Mouse (Mus musculus) CH12.LX (cell line): ENCODE results near the gene Acss2. TPM values are rescaled to one million over a fixed set of nuclear protein-coding genes. Genes with fewer than 3 reads are reported as not detected.

Experiments
- DNase-seq: peaks from one replicate; pipeline ENCODE4 v3.0.0-alpha.2; 2013; ENCODE audit errors: extremely low read depth
- H3K27ac ChIP-seq: 2 replicates; pipeline ENCODE4 v1.5.1; 2012; ENCODE audit warnings: low read depth, mild to moderate bottlenecking, control low read depth, moderate library complexity; ENCODE audit not compliant: insufficient read depth
- H3K27me3 ChIP-seq: replicated peaks from 2 replicates; pipeline ENCODE3; 2012; ENCODE audit warnings: inconsistent platforms
- H3K36me3 ChIP-seq, 2 experiments: replicated peaks in 1 of 2; 2 replicates each; pipeline versions ENCODE3 to v1.6.1; 2012; ENCODE audit warnings: inconsistent platforms in 1 of 2, low read length in 1 of 2, mild to moderate bottlenecking in 1 of 2, mixed read lengths in 1 of 2, moderate library complexity in 1 of 2; ENCODE audit not compliant: control insufficient read depth in 1 of 2, insufficient read depth in 1 of 2
- H3K4me1 ChIP-seq, 2 experiments: 2 replicates each; pipeline ENCODE4 v1.6.1; 2012; ENCODE audit warnings: inconsistent platforms in 1 of 2, moderate library complexity in 1 of 2; ENCODE audit not compliant: insufficient read depth in 2 of 2, control insufficient read depth in 1 of 2
- H3K4me2 ChIP-seq: 2 replicates; pipeline ENCODE4 v1.6.1; 2012; ENCODE audit warnings: low read depth, mild to moderate bottlenecking, control low read depth; ENCODE audit not compliant: poor library complexity, insufficient read depth, severe bottlenecking
- H3K4me3 ChIP-seq, 3 experiments: fragments of 150-350 bp in 1 of 3; sonication (generic) in 1 of 3; replicated peaks in 1 of 3; 2 replicates each; pipeline versions ENCODE3 to v1.5.1; 2011 to 2012; ENCODE audit warnings: low read depth in 2 of 3, low read length in 2 of 3, mild to moderate bottlenecking in 2 of 3, moderate library complexity in 2 of 3, control low read depth in 1 of 3, improper control_type of control experiment in 1 of 3, inconsistent platforms in 1 of 3, mixed read lengths in 1 of 3; ENCODE audit not compliant: poor library complexity in 1 of 3
- H3K79me2 ChIP-seq: replicated peaks from 2 replicates; pipeline ENCODE4 v1.6.1; 2012; ENCODE audit warnings: mild to moderate bottlenecking, moderate library complexity; ENCODE audit not compliant: control insufficient read depth, poor library complexity, insufficient read depth, severe bottlenecking; ENCODE audit errors: extremely low read depth
- H3K9ac ChIP-seq: 2 replicates; pipeline ENCODE4 v1.6.1; 2012; ENCODE audit warnings: low read depth, mild to moderate bottlenecking, control low read depth, moderate library complexity; ENCODE audit not compliant: insufficient read depth
- H3K9me3 ChIP-seq: replicated peaks from 2 replicates; pipeline ENCODE3; 2012; ENCODE audit warnings: low read length, inconsistent platforms, mixed read lengths
- BHLHE40 ChIP-seq: IDR thresholded peaks from 2 replicates; pipeline ENCODE4 v1.6.1; 2011; ENCODE audit warnings: mild to moderate bottlenecking, low read depth, low read length, improper control_type of control experiment
- CHD1 ChIP-seq: IDR thresholded peaks from 2 replicates; pipeline ENCODE4 v1.6.1; 2012; ENCODE audit warnings: low read depth, low read length, improper control_type of control experiment, inconsistent platforms
- CTCF ChIP-seq, 2 experiments: IDR thresholded peaks in 1 of 2; conservative IDR thresholded peaks in 1 of 2; 2 replicates each; pipeline ENCODE4 v1.5.1; 2011 to 2012; ENCODE audit warnings: low read depth in 2 of 2, low read length in 2 of 2, improper control_type of control experiment in 1 of 2, inconsistent platforms in 1 of 2, mild to moderate bottlenecking in 1 of 2, moderate library complexity in 1 of 2
- ELF1 ChIP-seq: IDR thresholded peaks from 2 replicates; pipeline ENCODE4 v1.6.1; 2014; ENCODE audit warnings: low read depth, mild to moderate bottlenecking, inconsistent platforms, low read length, improper control_type of control experiment
- ETS1 ChIP-seq: conservative IDR thresholded peaks from 2 replicates; pipeline ENCODE4 v1.6.1; 2012; ENCODE audit warnings: low read depth, mild to moderate bottlenecking, inconsistent platforms, low read length, improper control_type of control experiment, moderate library complexity
- HCFC1 ChIP-seq: IDR thresholded peaks from 2 replicates; pipeline ENCODE4 v1.6.1; 2012; ENCODE audit warnings: low read depth, mild to moderate bottlenecking, inconsistent platforms, low read length, improper control_type of control experiment
- IRF4 ChIP-seq: IDR thresholded peaks from 2 replicates; pipeline ENCODE4 v1.6.1; 2014; ENCODE audit warnings: low read depth, mild to moderate bottlenecking, inconsistent platforms, low read length, improper control_type of control experiment
- JUND ChIP-seq: conservative IDR thresholded peaks from 2 replicates; pipeline ENCODE4 v1.6.1; 2011; ENCODE audit warnings: low read depth, low read length, improper control_type of control experiment
- MAFK ChIP-seq: IDR thresholded peaks from 2 replicates; pipeline ENCODE4 v1.6.1; 2011; ENCODE audit warnings: low read length, improper control_type of control experiment; ENCODE audit not compliant: insufficient replicate concordance
- MAZ ChIP-seq: IDR thresholded peaks from 2 replicates; pipeline ENCODE4 v1.6.1; 2012; ENCODE audit warnings: low read depth, mild to moderate bottlenecking, inconsistent platforms, low read length, improper control_type of control experiment, moderate library complexity
- MEF2A ChIP-seq: IDR thresholded peaks from 2 replicates; pipeline ENCODE4 v1.6.1; 2014; ENCODE audit warnings: low read depth, mild to moderate bottlenecking, inconsistent platforms, low read length, improper control_type of control experiment, borderline replicate concordance
- MXI1 ChIP-seq: IDR thresholded peaks from 2 replicates; pipeline ENCODE4 v1.6.1; 2011; ENCODE audit warnings: mild to moderate bottlenecking, low read depth, low read length, improper control_type of control experiment
- NRF1 ChIP-seq: IDR thresholded peaks from 2 replicates; pipeline ENCODE4 v1.6.1; 2014; ENCODE audit warnings: low read depth, mild to moderate bottlenecking, inconsistent platforms, low read length, improper control_type of control experiment, moderate library complexity
- POLR2A ChIP-seq: IDR thresholded peaks from 2 replicates; pipeline ENCODE4 v1.6.1; 2011; ENCODE audit warnings: low read depth, mild to moderate bottlenecking, improper control_type of control experiment, low read length
- POLR2AphosphoS2 ChIP-seq: IDR thresholded peaks from 2 replicates; pipeline ENCODE4 v1.6.1; 2011; ENCODE audit warnings: low read depth, low read length, improper control_type of control experiment
- RAD21 ChIP-seq: IDR thresholded peaks from 2 replicates; pipeline ENCODE4 v1.6.1; 2011; ENCODE audit warnings: low read depth, mild to moderate bottlenecking, low read length, improper control_type of control experiment, moderate library complexity
- SIN3A ChIP-seq: IDR thresholded peaks from 2 replicates; pipeline ENCODE4 v1.6.1; 2012; ENCODE audit warnings: low read length, improper control_type of control experiment, inconsistent platforms
- SMC3 ChIP-seq: IDR thresholded peaks from 2 replicates; pipeline ENCODE4 v1.6.1; 2011; ENCODE audit warnings: low read depth, low read length, improper control_type of control experiment
- TCF12 ChIP-seq: IDR thresholded peaks from 2 replicates; pipeline ENCODE4 v1.6.1; 2014; ENCODE audit warnings: low read depth, mild to moderate bottlenecking, inconsistent platforms, low read length, improper control_type of control experiment
- UBTF ChIP-seq: IDR thresholded peaks from 2 replicates; pipeline ENCODE4 v1.6.1; 2012; ENCODE audit warnings: low read depth, mild to moderate bottlenecking, inconsistent platforms, low read length, improper control_type of control experiment, moderate library complexity
- ZNF384 ChIP-seq: IDR thresholded peaks from 2 replicates; pipeline ENCODE4 v1.6.1; 2012; ENCODE audit warnings: low read depth, low read length, improper control_type of control experiment, inconsistent platforms
- dilution Hi-C: fragments of 300-500 bp; cut with MboI; formaldehyde crosslinking; loops from 2 replicates; pipeline ENCODE4 v1.14.3; 2020; ENCODE audit warnings: low sequenced_read_pairs; ENCODE audit not compliant: extremely low pct_unique_long_range_greater_than_20kb, extremely low pct_ligation_motif_present
- in situ Hi-C: fragments of 300-500 bp; cut with MboI; formaldehyde crosslinking; loops from 3 replicates; pipeline ENCODE4 v1.14.3; 2019; ENCODE audit warnings: low sequenced_read_pairs, low pct_ligation_motif_present, low pct_unique_long_range_greater_than_20kb, mixed read lengths
- polyA plus RNA-seq: library from polyadenylated mRNA; unstranded; fragments of >175 nt; gene quantifications from 2 replicates; pipeline ENCODE4 v1.2.1, GENCODE M21; 2012; ENCODE audit warnings: low read depth; ENCODE audit not compliant: insufficient read length
- total RNA-seq, 2 experiments: library from RNA; depleted of rRNA; stranded (reverse); fragments of 300-350 nt in 1 of 2; fragments of >200 nt in 1 of 2; gene quantifications; 2 replicates each; pipeline ENCODE4 v1.2.3; 2012 to 2014

The Acss2 gene
- total RNA-seq (2012; rRNA removed), result 5.6 and 10.0 TPM in 2 replicates
- 8.6 and 11.0 TPM in 2 replicates for total RNA-seq (2014; rRNA removed)
- polyA plus RNA-seq, result 3.0 and 3.4 TPM in 2 replicates

DNA sequence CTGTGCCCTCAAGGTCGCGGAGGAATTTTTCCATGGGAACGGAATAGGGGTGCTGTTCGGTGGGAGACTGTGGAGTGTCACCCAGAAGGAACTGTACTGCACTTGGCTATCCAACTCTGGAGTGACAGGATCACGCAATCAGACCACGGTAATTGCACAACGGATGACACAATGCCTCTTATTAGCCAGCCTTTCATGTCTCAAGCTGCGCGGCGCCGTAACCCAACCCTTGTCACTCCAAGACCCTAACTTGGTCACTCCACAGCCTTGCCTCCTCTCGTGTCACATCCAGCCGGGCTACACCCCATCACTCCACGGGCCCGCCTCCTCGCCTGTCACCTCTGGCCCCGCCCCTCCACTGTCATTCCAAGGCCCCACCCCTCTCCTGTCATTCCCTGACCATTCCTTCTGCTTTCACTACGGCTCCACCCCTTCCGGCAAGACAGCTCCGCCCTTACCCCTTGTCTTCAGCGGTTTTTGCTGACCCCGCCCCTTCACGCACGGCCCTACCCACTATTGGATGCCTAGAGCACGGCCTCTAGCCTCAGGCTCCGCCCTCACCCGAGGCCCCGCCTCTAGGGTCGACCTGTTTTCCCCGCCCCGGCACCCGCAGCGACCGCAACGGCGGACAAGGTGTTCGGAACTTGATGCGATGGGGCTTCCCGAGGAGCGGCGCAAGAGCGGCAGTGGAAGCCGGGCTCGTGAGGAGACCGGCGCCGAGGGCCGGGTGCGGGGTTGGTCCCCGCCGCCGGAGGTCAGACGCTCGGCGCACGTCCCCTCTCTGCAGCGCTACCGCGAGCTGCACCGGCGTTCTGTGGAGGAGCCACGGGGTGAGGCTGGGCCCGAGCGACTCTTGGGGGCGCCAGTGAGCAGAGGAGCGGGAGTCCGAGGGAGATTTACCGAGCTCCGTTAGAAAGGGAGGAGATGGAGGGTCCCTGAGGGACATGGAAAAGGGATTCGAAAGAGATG, at the start of gene Acss2, which contains the start of gene Ggt7:
Gene Acss2 (plus strand): TSS at position 494 of the 969 bp plus-strand sequence.
Gene Ggt7 (minus strand): TSS at position 783 of the 969 bp plus-strand sequence.
- peak within 1 kb of the TSS; percentile 97 for H3K4me2 ChIP-seq
- dilution Hi-C loops, result no loop called here
- H3K27me3 ChIP-seq, result peaks cover 38% of the 10 kb centered on the region
- DNase-seq, result peak; percentile 99
- no peaks in the 10 kb centered on the region for H3K79me2 ChIP-seq
- peaks cover 5 to 21% of the 10 kb centered on the region in 2 experiments; a peak in 3 of 4 replicates for H3K4me1 ChIP-seq
- TF ChIP-seq IRF4 (peak; percentile 41; the same call in 1 of the 2 replicates), ETS1 (no peak), RAD21 (peak; percentile 42), SIN3A (peak; percentile 39), CHD1 (no peak), HCFC1 (peak; percentile 20; the same call in 1 of the 2 replicates), UBTF (peak; percentile 91; the same call in 1 of the 2 replicates), ZNF384 (no peak), SMC3 (peak; percentile 77), CTCF (conservative IDR thresholded peaks at IDR 0.05 in 1 of 2, IDR thresholded peaks at IDR 0.05 in 1 of 2; ENCODE audit: low read depth in 2 of 2, low read length in 2 of 2) (peak in 1 of 2 experiments; percentile 87; a peak in 2 of 4 replicates), MEF2A (peak; percentile 52; the same call in 1 of the 2 replicates), BHLHE40 (0 out of 2 replicates have a peak, but pooled peaks have one; percentile 20), JUND (no peak), ELF1 (peak; percentile 51), POLR2A (peak; percentile 62; the same call in 1 of the 2 replicates), MAFK (0 out of 2 replicates have a peak, but pooled peaks have one; percentile 30), TCF12 (0 out of 2 replicates have a peak, but pooled peaks have one; percentile 26), NRF1 (no peak; the same call in none of the 2 replicates), POLR2AphosphoS2 (no peak), MAZ (0 out of 2 replicates have a peak, but pooled peaks have one; percentile 49), MXI1 (peak; percentile 82; the same call in 1 of the 2 replicates)
- TF ChIP-seq, all 38 proteins: peak for 15
- Histone ChIP-seq H3K4me3 (peak within 1 kb of the TSS; percentile 59 to 87 (median 79)), H3K36me3 (no peaks in the 10 kb centered on the region), H3K9ac (peak within 1 kb of the TSS; percentile 62), H3K9me3 (no peaks in the 10 kb centered on the region), H3K27ac (no peak within 1 kb of the TSS)
- in situ Hi-C loops, result loop anchor here (5.0 to 25.0 kb wide), 3 partner anchors 75 to 245 kb away; partner anchors contain the start of genes Gss and Procr
